Comparison of ENCODE assay signal across 28 mouse cellular contexts in the genomic region with DNA sequence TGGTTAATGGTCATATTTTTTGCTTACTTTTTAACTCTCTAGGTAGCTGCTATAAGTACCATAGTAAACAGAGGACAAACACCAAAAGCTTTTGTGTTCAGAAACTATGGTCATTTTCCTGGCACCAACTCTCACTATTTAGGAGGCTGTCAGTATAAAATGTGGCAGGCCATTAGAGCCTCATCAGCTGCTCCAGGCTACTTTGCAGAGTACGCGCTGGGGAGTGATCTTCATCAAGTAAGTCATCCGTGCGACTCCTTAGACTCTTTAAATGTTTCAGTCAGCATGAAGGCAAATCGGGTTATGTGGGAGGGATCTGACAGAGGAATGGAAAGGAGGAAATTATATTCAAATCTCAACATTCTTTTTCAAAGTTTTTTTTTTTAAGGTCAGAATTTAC. TPM values are rescaled to one million over a fixed set of nuclear protein-coding genes. Genes with fewer than 3 reads are reported as not detected.
DNase-seq lines count a peak whose midpoint lies in the region; ATAC-seq and TF ChIP-seq lines count a peak whose summit lies in the region.
"Had no signal": no experiment of that assay in that cellular context is flagged by ENCODE, and none has a peak within 500 bp of the region (broad histone marks: within the 10 kb centered on the region; RNA-seq: fewer than 3 reads in every experiment).

No protein-coding gene starts in this region.

- no peak overlapping the region for H3K27ac ChIP-seq in kidney, postnatal 0 days
- peak overlapping the region; percentile 53; the same call in 1 of the 2 replicates for H3K27ac ChIP-seq in lung, embryonic 16.5 days (ENCODE audit: low read length)
- H3K27ac ChIP-seq: heart, embryonic 13.5 days; hindbrain, embryonic 14.5 days; liver, embryonic 14.5 days; midbrain, embryonic 15.5 days; stomach, postnatal 0 days had no signal

- H3K27me3 ChIP-seq in kidney, postnatal 0 days (ENCODE audit: insufficient read depth, low read length): no peaks in the 10 kb centered on the region
- no peaks in the 10 kb centered on the region for H3K27me3 ChIP-seq in lung, embryonic 16.5 days (ENCODE audit: control insufficient read depth, insufficient read depth, low read depth, low read length)
- H3K27me3 ChIP-seq: heart, embryonic 13.5 days; midbrain, embryonic 15.5 days had no signal

- H3K4me2 ChIP-seq in kidney, postnatal 0 days (ENCODE audit: low read length): no peak overlapping the region
- H3K4me2 ChIP-seq in lung, embryonic 16.5 days (ENCODE audit: low read depth, low read length): no peak overlapping the region
- H3K4me2 ChIP-seq: heart, embryonic 13.5 days; hindbrain, embryonic 14.5 days; midbrain, embryonic 15.5 days had no signal

- H3K9ac ChIP-seq in kidney, postnatal 0 days (ENCODE audit: low read depth, low read length): no peak overlapping the region
- no peak overlapping the region for H3K9ac ChIP-seq in lung, embryonic 16.5 days (ENCODE audit: low read length)
- H3K9ac ChIP-seq: forebrain, postnatal 0 days; heart, embryonic 13.5 days; hindbrain, embryonic 14.5 days; liver, embryonic 14.5 days; midbrain, embryonic 15.5 days had no signal

- H3K36me3 ChIP-seq in kidney, postnatal 0 days (ENCODE audit: insufficient read depth, low read length): peaks cover 16% of the 10 kb centered on the region; the same call in 1 of the 2 replicates
- peaks cover 15% of the 10 kb centered on the region for H3K36me3 ChIP-seq in lung, embryonic 16.5 days (ENCODE audit: control insufficient read depth, insufficient read depth, low read length)

- no peaks in the 10 kb centered on the region for H3K9me3 ChIP-seq in kidney, postnatal 0 days (replicated peaks; ENCODE audit: low read length)
- no peaks in the 10 kb centered on the region for H3K9me3 ChIP-seq in lung, embryonic 16.5 days (ENCODE audit: control insufficient read depth, low read length)
- H3K9me3 ChIP-seq: heart, embryonic 13.5 days; midbrain, embryonic 15.5 days had no signal

- peak; percentile 71 for DNase-seq in kidney, postnatal 0 days (ENCODE audit: low spot score)
- no peak for DNase-seq in kidney, adult 11 months
- DNase-seq in lung, adult 2 months: no peak
- peak; percentile 6 for DNase-seq in brain, embryonic 14.5 days (ENCODE audit: low read depth)
- DNase-seq in retina, embryonic 14.5 days (ENCODE audit: low spot score): peak; percentile 13
- DNase-seq in layer of hippocampus, adult 9-11 months: no peak
- DNase-seq: adrenal gland, adult 2 months; adrenal gland, postnatal 36 days; B cell, adult 2 months; cerebellum, adult 2 months; cerebellum, postnatal 14 days; forebrain, postnatal 0 days; gastrocnemius, postnatal 10 days; heart, postnatal 10 days; kidney, postnatal 25 days; layer of hippocampus, postnatal 36 days; liver; right cerebral cortex, postnatal 4 days; thymus, adult 18-20 months; thymus, postnatal 25 days had no signal

- ATAC-seq in kidney, postnatal 0 days (replicated peaks; ENCODE audit: low FRiP score, low read depth): no peak; the same call in 1 of the 2 replicates
- peak; percentile 92 for ATAC-seq in lung, embryonic 16.5 days (ENCODE audit: low read depth)
- ATAC-seq: activated CD4-positive, CD25-positive, alpha-beta regulatory T cell, adult 4 months; forebrain, postnatal 0 days; midbrain, embryonic 15.5 days had no signal

- no peak for TF ChIP-seq POLR2A in lung, adult 2 months (IDR thresholded peaks at IDR 0.05; ENCODE audit: borderline replicate concordance, extremely low read depth, low read depth, low read length)
- TF ChIP-seq POLR2A in brain, embryonic 14.5 days (IDR thresholded peaks at IDR 0.05; ENCODE audit: borderline replicate concordance, extremely low read depth, insufficient read depth, insufficient read length, poor library complexity, severe bottlenecking): no peak

- H3K4me3 ChIP-seq in kidney, postnatal 0 days (replicated peaks; ENCODE audit: low read depth, low read length): no peak overlapping the region
- no peak overlapping the region for H3K4me3 ChIP-seq in lung, embryonic 16.5 days (ENCODE audit: low read length)
- H3K4me3 ChIP-seq in lung, adult 2 months (replicated peaks; ENCODE audit: extremely low read depth, low read depth, low read length): no peak overlapping the region
- H3K4me3 ChIP-seq: erythroblast, embryonic 14.5 days; heart, embryonic 13.5 days; midbrain, embryonic 15.5 days had no signal

- 30% methylated on average over 5 of the region's 5 CpGs for WGBS in kidney, postnatal 0 days
- 47% methylated on average over 5 of the region's 5 CpGs for WGBS in lung, embryonic 16.5 days
- 78% methylated on average over 5 of the region's 5 CpGs for WGBS in lung, adult 2 months

- H3K4me1 ChIP-seq in kidney, postnatal 0 days (replicated peaks; ENCODE audit: insufficient read depth, low read length): no peaks in the 10 kb centered on the region
- no peaks in the 10 kb centered on the region; the same call in 1 of the 2 replicates for H3K4me1 ChIP-seq in lung, embryonic 16.5 days (replicated peaks; ENCODE audit: control insufficient read depth, insufficient read depth, low read length)
- H3K4me1 ChIP-seq in lung, adult 2 months (ENCODE audit: control insufficient read depth, insufficient read depth, low read length): peaks cover 2% of the 10 kb centered on the region; the same call in 1 of the 2 replicates
- H3K4me1 ChIP-seq: midbrain, embryonic 15.5 days had no signal

- no peak for TF ChIP-seq CTCF in kidney, postnatal 0 days (IDR thresholded peaks at IDR 0.05; ENCODE audit: low read depth)
- TF ChIP-seq CTCF in lung, adult 2 months (IDR thresholded peaks at IDR 0.05; ENCODE audit: insufficient read depth, low read length): no peak
- TF ChIP-seq CTCF in brain, embryonic 14.5 days (IDR thresholded peaks at IDR 0.05; ENCODE audit: borderline replicate concordance, extremely low read depth, insufficient read depth, insufficient read length): no peak

RNA-seq across cellular contexts. Expression of a gene that starts 23.8 kb away (rescaled TPM):
- polyA plus RNA-seq in kidney, postnatal 0 days (2015; fragmentation: Nextera tagmentation; extraction: Ambion mirVana): 5.1 and 6.0 TPM in 2 replicates
- 21.8 and 26.5 TPM in 2 replicates for polyA plus RNA-seq in lung, embryonic 16.5 days (2015; fragmentation: Nextera tagmentation; extraction: Ambion mirVana)
- 2.4 and 4.4 TPM in 2 replicates for polyA plus RNA-seq in lung, adult 2 months (2012; rRNA removed)
- 61.2 and 89.1 TPM in 2 replicates for polyA plus RNA-seq in brain, embryonic 14.5 days (2012; rRNA removed)
- polyA plus RNA-seq: erythroblast, embryonic 14.5 days had no signal

Comparison
In these comparisons a context has a peak if more than half of its experiments do, and no peak if none do; other contexts are left out.
1. DNase-seq: peak in kidney, postnatal 0 days (single experiment), brain, embryonic 14.5 days (single experiment) and retina, embryonic 14.5 days (single experiment); none in kidney, adult 11 months (single experiment), lung, adult 2 months (single experiment) and layer of hippocampus, adult 9-11 months (single experiment).